Mouse (Mus musculus) lung, postnatal 0 days (tissue): ENCODE data around the gene Pnisr. TPM values are rescaled to one million over a fixed set of nuclear protein-coding genes. Genes with fewer than 3 reads are reported as not detected.

Experiments
- ATAC-seq: fragments of 200-750 bp; cut with Nextera tagmentation; 2 replicates; pipeline ENCODE4 v1.8.0; 2017; ENCODE audit warnings: moderate library complexity
- DNase-seq: peaks from one replicate; pipeline ENCODE4 v3.0.0-alpha.2; 2016; ENCODE audit warnings: low spot score
- H3K27ac ChIP-seq: fragments of 300-500 bp; sonication (generic); 2 replicates; pipeline ENCODE4 v1.5.1; 2014; ENCODE audit warnings: antibody characterized with exemption, mild to moderate bottlenecking, low read length, mixed read lengths
- H3K27me3 ChIP-seq: fragments of 300-500 bp; sonication (generic); replicated peaks from 2 replicates; pipeline ENCODE4 v1.6.1; 2014; ENCODE audit warnings: low read length, mixed read lengths; ENCODE audit not compliant: insufficient read depth
- H3K36me3 ChIP-seq: fragments of 300-500 bp; sonication (generic); 2 replicates; pipeline ENCODE4 v1.6.1; 2014; ENCODE audit warnings: low read length, mixed read lengths; ENCODE audit not compliant: insufficient read depth
- H3K4me1 ChIP-seq: fragments of 300-500 bp; sonication (generic); 2 replicates; pipeline ENCODE4 v1.6.1; 2014; ENCODE audit warnings: antibody characterized with exemption, low read depth, low read length, mixed read lengths; ENCODE audit not compliant: insufficient read depth
- H3K4me2 ChIP-seq: fragments of 300-500 bp; sonication (generic); replicated peaks from 2 replicates; pipeline ENCODE4 v1.6.1; 2014; ENCODE audit warnings: low read depth, mild to moderate bottlenecking, low read length, moderate library complexity, mixed read lengths
- H3K4me3 ChIP-seq: fragments of 300-500 bp; sonication (generic); 2 replicates; pipeline ENCODE4 v1.5.1; 2014; ENCODE audit warnings: low read depth, low read length
- H3K9ac ChIP-seq: fragments of 300-500 bp; sonication (generic); replicated peaks from 2 replicates; pipeline ENCODE4 v1.6.1; 2014; ENCODE audit warnings: low read depth, mild to moderate bottlenecking
- H3K9me3 ChIP-seq: fragments of 300-500 bp; sonication (generic); 2 replicates; pipeline ENCODE4 v1.6.1; 2016; ENCODE audit warnings: low read length, mixed read lengths
- CTCF ChIP-seq: IDR thresholded peaks from 2 replicates; pipeline ENCODE4 v1.5.1; 2016; ENCODE audit warnings: antibody characterized with exemption, mild to moderate bottlenecking
- EP300 ChIP-seq: IDR thresholded peaks from 2 replicates; pipeline ENCODE4 v1.6.1; 2016; ENCODE audit warnings: antibody characterized with exemption, mild to moderate bottlenecking, control low read depth
- WGBS: fragments of 180-500 bp; shearing (Covaris S2); extraction: QIAGEN DNeasy Blood & Tissue Kit; methylation state at CpG from one replicate; pipeline ENCODE4 v1.1.7; 2014; 5-methylcytosine and 5-hydroxymethylcytosine counted together
- polyA plus RNA-seq: library from polyadenylated mRNA; unstranded; fragments of >200 nt; fragmentation: Nextera tagmentation; extraction: Ambion mirVana; gene quantifications from 2 replicates; pipeline ENCODE4 v1.2.1, GENCODE M21; 2015

The Pnisr gene
- polyA plus RNA-seq, 1 experiment from 2014 or later = 70.8 TPM

GRCm38 (mm10) chr4:21879565-21880220, 32.3 kb downstream of the Pnisr start, which contains the start of gene Coq3:
Coq3 (plus strand) TSS chr4:21879673.
- Histone ChIP-seq H3K27me3 (no peaks in the 10 kb centered on the region), H3K9me3 (no peaks in the 10 kb centered on the region), H3K36me3 (no peaks in the 10 kb centered on the region), H3K4me3 (peak within 1 kb of the TSS; percentile 81), H3K4me2 (peak within 1 kb of the TSS; percentile 67), H3K4me1 (no peaks in the 10 kb centered on the region), H3K9ac (peak within 1 kb of the TSS; percentile 77), H3K27ac (peak within 1 kb of the TSS; percentile 94)
- TF ChIP-seq EP300 (no peak), CTCF (no peak)
- WGBS = under 1% methylated on average over 51 of the region's 51 CpGs
- peak; percentile 95 for ATAC-seq
- DNase-seq = peak; percentile 89

GRCm38 (mm10) chr4:21882806-21883205, 35.4 kb downstream of the Pnisr start:
- 90% methylated on average over 6 of the region's 6 CpGs for WGBS
- Histone ChIP-seq H3K27me3 (no peaks in the 10 kb centered on the region), H3K4me2 (no peak overlapping the region), H3K4me3 (no peak overlapping the region), H3K9me3 (no peaks in the 10 kb centered on the region), H3K27ac (no peak overlapping the region), H3K4me1 (no peaks in the 10 kb centered on the region), H3K9ac (no peak overlapping the region), H3K36me3 (no peaks in the 10 kb centered on the region)
- ATAC-seq (no peak), DNase-seq (no peak)
- TF ChIP-seq EP300 (no peak), CTCF (no peak)

- no peak for TF ChIP-seq EP300
- TF ChIP-seq CTCF = no peak
- DNase-seq = no peak
- Histone ChIP-seq H3K4me2 (no peak overlapping the region), H3K9me3 (no peaks in the 10 kb centered on the region), H3K4me3 (no peak overlapping the region), H3K36me3 (no peaks in the 10 kb centered on the region), H3K27me3 (no peaks in the 10 kb centered on the region), H3K27ac (no peak overlapping the region), H3K4me1 (no peaks in the 10 kb centered on the region), H3K9ac (no peak overlapping the region)
- 85% methylated on average over 8 of the region's 8 CpGs for WGBS
- ATAC-seq = no peak
These were observed 38.4 kb downstream of the Pnisr start for GRCm38 (mm10) chr4:21885831-21886230.

Other genes with a start within 250 kb of the Pnisr start
- not detected in 2 replicates for gene Prdm13, start 161.6 kb upstream of the Pnisr start, polyA plus RNA-seq
- gene Ccnc, start 119.9 kb upstream of the Pnisr start, polyA plus RNA-seq = 32.3 TPM in 2 replicates
- 3.1 and 5.3 TPM in 2 replicates for gene Usp45, start 80.4 kb upstream of the Pnisr start, polyA plus RNA-seq
- 5.9 and 6.1 TPM in 2 replicates for gene Tstd3, start 80.4 kb upstream of the Pnisr start, polyA plus RNA-seq
- gene Coq3, start 32.1 kb downstream of the Pnisr start, polyA plus RNA-seq = 9.7 and 9.8 TPM in 2 replicates
- gene Faxc, start 83.7 kb downstream of the Pnisr start, polyA plus RNA-seq = 0.47 and 0.49 TPM in 2 replicates